Mouse (Mus musculus) lung, adult 18-20 months (tissue): ENCODE data around the gene Ppt2.

Source experiments
- DNase-seq, 2 experiments: peaks; one replicate each; pipeline ENCODE4 v3.0.0; 2022; ENCODE audit warnings: mixed read lengths in 2 of 2

Ppt2 gene

DNA sequence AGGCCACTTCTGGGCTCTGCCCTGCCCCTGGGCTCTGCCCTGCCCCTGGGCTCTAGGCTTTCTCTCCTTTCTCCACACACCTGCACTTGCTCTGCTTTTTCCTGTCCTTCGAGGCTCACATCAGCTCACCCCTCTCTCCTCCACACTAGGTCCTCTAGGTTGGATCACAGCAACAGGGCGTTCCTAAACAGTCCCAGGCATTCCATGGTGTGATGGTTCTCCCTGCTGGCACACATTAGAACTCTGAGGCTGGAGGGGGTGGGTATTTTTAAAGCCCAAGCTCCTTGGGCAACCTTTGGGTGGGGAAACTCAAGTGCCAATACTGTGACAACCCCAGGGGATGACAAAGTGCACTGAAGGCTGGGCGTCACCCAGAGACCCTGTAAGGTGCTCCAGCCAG is 9.1 kb upstream of the Ppt2 start:
- DNase-seq = no peak

DNA sequence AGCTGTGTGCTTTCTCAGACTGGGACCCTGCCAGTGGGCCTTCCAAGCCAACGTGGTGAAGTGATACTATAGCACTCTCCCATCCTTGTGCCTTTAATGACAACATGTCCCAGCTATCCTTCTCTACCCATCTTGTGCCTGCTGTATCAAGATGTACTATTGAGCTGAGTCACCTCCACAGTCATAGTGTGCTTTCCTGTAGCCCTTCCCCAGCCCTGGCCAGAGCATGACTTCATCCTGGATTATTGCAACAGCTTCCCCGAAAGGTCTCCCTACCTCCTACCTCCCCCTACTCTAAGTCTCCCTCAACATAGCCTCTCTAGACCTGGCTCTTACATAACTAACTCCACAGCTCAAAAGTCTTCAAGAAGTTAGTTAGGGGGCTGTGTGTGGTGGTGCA is 7.4 kb upstream of the Ppt2 start:
- DNase-seq = no peak

DNA sequence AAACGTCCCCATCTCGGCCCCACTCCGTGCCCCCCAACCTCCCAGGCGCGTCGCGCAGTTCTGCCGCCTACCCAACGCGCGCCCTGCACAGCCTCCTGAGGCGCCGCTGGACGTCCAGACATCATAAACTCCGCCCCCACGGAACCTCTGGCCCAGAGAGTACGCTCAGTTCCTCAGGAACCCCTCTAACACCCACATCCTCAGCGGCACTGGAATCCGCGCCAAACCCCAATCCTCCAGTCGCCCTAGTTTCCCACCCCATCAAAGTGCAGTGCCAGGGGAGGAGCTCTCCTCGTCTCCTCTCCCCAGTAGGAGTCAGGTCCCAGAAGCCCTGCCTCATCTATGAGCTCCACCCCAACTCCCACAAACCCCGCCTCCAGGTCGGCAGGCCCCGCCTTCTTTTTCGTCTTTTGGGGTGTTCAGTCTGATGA is 4.0 kb upstream of the Ppt2 start:
- DNase-seq = peak; percentile 91

GRCm38 (mm10) chr17:34631647-34632046 is 3.3 kb upstream of the Ppt2 start:
- DNase-seq = no peak

- DNase-seq = no peak
Measured at GRCm38 (mm10) chr17:34630761-34631301, 2.5 kb upstream of the Ppt2 start.

GRCm38 (mm10) chr17:34629796-34630603 is 1.7 kb upstream of the Ppt2 start:
- no peak for DNase-seq

GRCm38 (mm10) chr17:34629221-34629751 is 976 bp upstream of the Ppt2 start, which contains the start of gene Prrt1:
Gene Prrt1, plus strand, starts transcription at chr17:34629533.
- no peak for DNase-seq

DNA sequence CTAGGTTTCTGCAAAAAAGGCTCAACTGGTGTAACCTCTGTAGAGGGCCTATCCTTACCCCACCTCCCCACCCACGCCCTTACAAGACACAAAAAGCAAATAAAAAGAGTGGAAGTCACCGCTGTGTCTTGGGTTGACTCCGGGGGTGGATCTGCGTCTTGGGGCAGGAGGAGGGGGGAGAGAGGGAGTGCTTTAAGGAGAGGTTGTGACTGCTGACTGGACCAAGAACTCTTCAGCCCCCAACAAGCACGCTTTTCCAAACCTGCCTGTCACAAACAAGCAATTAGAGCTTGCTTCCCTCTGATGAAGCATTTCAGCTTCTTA is 296 bp upstream of the Ppt2 start:
- no peak for DNase-seq

- DNase-seq = peak; percentile 84 to 89
Measured at GRCm38 (mm10) chr17:34627093-34627942, 992 bp downstream of the Ppt2 start.

GRCm38 (mm10) chr17:34626773-34627092 is 1.6 kb downstream of the Ppt2 start:
- no peak for DNase-seq

GRCm38 (mm10) chr17:34626062-34626772 is 2.1 kb downstream of the Ppt2 start:
- DNase-seq = no peak

GRCm38 (mm10) chr17:34624981-34625380 is 3.3 kb downstream of the Ppt2 start:
- no peak for DNase-seq

DNA sequence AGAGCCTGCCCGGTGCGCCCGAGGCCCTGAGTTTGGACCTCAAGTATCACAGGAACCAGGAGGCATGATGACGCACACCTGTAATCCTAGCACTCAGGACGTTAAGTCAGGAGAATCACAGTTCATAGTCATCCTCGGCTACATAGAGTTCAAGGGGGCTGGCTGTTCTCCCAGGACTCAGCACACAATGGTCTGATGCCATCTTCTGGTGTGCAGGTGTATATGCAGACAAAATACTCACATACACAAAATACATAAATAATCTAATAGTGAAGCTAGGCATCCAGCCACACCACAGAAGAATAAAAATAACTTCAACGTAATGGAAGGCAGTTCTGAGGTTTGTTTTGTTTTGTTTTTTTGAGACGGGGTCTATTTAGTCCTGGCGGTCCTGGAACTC is 5.1 kb downstream of the Ppt2 start:
- no peak for DNase-seq

- DNase-seq = no peak
Measured at GRCm38 (mm10) chr17:34621006-34621405, 7.3 kb downstream of the Ppt2 start.

GRCm38 (mm10) chr17:34618999-34619398 is 9.3 kb downstream of the Ppt2 start:
- DNase-seq = peak; percentile 80 to 83

DNA sequence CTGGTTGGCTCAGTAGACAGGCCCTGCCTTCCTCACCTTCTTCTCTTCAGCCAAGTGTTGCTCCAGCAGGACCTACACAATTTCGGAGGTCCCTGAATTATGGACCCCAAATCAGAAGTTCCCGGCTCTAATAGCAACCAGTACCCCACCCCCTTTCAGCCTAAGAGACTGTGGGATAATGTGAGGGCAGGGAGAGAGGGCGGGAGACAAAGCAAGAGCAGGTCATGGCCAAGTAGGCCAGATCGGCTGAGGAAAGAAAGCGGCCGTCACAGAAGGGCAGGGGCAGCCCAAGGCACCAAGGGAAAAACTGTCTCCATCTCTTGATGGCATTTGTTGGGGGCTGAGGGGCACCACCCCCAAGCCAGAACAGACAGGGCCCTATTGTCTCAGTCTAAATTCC is 12.4 kb downstream of the Ppt2 start, which contains the start of gene Egfl8:
TSS of gene Egfl8 (minus strand) at position 101 of the 400 bp plus-strand sequence.
- DNase-seq = no peak

DNA sequence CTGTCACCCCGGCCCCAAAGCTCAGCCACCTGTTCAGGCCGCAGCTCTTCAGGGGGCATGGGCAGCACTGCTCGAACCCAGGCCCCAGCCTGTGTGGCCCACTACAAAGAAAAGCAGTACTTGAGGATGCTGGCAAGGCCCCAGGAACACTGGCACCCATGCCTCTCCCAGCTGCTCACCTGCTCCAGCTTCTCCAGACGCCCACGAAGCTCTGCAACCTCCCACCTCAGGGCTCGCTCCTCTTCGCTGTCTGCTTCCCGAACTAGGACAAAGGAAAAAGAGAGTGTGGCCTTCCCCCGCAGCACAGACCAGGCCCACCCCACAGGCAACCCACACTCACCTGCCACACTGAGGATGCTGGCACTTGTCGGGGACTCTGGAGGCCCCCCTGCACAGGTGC is 14.5 kb downstream of the Ppt2 start:
- no peak for DNase-seq

DNA sequence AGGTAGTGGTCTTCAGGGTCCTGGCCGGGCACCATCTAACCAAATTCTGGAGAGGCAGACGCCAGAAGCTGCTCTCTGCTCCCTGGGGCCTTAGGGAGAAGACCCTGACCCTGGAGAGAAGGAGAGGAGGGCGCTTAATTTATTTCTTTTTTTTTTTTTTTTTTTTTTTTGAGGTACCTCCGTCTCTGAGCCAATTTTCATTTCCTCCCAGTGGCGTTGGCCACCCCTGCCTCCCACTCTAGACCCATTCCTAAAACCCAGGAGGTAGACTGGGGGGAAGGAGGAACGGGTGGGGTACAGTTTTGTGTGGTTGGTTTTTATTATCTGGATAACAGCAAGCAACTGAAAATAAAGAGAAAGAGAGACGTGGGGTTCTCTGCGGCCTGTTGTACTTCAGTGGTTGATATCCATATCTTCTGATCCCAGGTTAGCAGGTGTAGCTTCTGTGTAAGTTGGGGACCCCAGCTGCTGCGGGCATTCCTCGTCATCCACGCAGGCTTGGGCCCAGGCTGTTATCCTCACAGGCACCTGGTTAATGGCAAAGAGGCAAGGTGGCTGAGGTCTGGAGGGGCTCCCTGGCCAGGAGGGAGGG is 15.2 kb downstream of the Ppt2 start:
- DNase-seq = no peak

DNA sequence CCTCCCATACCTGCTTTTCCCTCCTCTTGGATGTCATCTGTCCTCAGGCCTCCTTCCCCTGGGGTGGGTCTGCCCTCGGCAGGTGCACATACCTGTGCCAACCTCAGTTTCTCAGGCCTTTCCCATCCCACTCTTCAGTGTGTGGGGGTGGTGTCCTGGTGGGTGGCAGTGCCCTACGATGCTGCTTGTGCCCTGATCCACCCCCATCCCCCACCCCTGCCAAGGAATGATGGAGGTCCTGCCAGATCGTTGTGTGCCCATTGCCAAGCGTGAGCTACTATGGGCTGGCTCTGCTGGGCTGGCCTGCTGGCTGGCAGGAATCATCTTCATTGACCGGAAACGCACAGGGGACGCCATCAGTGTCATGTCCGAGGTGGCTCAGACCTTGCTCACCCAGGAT is 17.3 kb downstream of the Ppt2 start:
- no peak for DNase-seq

- no peak for DNase-seq
Measured at GRCm38 (mm10) chr17:34607997-34608396, 20.3 kb downstream of the Ppt2 start.

DNA sequence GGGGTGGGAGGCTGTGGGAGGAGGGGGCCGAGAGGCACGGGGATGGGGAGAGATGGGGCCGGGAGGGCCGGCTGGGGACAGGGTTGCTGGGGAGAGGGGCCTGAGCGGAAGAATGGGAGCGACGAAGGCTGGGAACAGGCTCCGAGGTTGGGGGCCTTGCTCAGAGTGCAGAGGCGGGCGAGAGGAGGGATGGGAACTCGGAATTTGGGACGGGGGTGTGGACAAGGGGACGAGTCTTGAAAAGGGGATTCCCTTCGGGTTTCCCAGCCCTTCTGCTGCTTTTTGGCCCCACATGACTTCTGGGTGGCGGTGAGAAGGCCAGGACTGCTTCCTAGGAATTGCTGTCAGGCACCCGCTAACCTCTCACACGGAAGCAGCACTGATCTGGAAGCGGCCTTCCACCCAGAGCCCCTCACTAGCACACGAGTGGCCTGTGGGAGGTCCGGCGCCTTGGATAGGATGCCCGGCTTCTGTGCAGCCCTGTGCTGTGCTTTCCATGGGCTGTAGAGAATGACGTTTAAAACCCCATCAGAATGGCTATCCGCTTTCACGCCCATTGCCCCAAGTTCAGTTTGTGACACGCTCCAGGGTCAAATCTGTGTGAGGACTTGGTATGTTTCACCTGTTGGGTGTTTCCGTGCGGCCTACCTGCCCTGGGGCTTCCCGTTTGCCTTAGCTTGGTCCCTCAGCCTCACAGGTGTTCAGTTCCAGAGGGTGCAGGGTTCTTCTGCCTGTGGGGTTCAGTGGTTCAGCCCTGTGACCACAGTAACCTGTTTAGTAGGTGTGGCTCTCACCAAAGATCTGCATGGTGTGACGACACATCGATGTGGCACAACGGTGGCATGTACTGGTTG is 21.9 kb downstream of the Ppt2 start:
- DNase-seq = no peak

GRCm38 (mm10) chr17:34605609-34606008 is 22.7 kb downstream of the Ppt2 start:
- peak; percentile 97 for DNase-seq
